Mouse (Mus musculus) kidney, adult 18-20 months (tissue): ENCODE results near the gene Zfyve28.

Experiments
- DNase-seq: peaks from one replicate; pipeline ENCODE4 v3.0.0; 2021

Zfyve28 gene

GRCm38 (mm10) chr5:34249132-34249531 lies 39.1 kb downstream of the Zfyve28 start:
- no peak for DNase-seq

- DNase-seq, result no peak
These were observed 41.8 kb downstream of the Zfyve28 start for GRCm38 (mm10) chr5:34246443-34246842.

GRCm38 (mm10) chr5:34243062-34243461 lies 45.2 kb downstream of the Zfyve28 start:
- DNase-seq, result no peak

- peak; percentile 11 for DNase-seq
These were observed 45.9 kb downstream of the Zfyve28 start for GRCm38 (mm10) chr5:34242224-34242963.

- no peak for DNase-seq
These were observed 49.8 kb downstream of the Zfyve28 start for GRCm38 (mm10) chr5:34238444-34238843.

GRCm38 (mm10) chr5:34235898-34236420 lies 52.3 kb downstream of the Zfyve28 start:
- peak; percentile 27 for DNase-seq

- DNase-seq, result no peak
These were observed 53.2 kb downstream of the Zfyve28 start for GRCm38 (mm10) chr5:34235056-34235455.

GRCm38 (mm10) chr5:34233221-34233515 lies 55.1 kb downstream of the Zfyve28 start:
- DNase-seq, result no peak

- no peak for DNase-seq
These were observed 55.6 kb downstream of the Zfyve28 start for GRCm38 (mm10) chr5:34232481-34233220.

GRCm38 (mm10) chr5:34231901-34232300 lies 56.3 kb downstream of the Zfyve28 start:
- DNase-seq, result no peak

- no peak for DNase-seq
These were observed 57.4 kb downstream of the Zfyve28 start for GRCm38 (mm10) chr5:34230599-34231485.

- no peak for DNase-seq
These were observed 58.7 kb downstream of the Zfyve28 start for GRCm38 (mm10) chr5:34229503-34229902.

GRCm38 (mm10) chr5:34225516-34225915 lies 62.7 kb downstream of the Zfyve28 start:
- no peak for DNase-seq

- DNase-seq, result no peak
These were observed 63.7 kb downstream of the Zfyve28 start for GRCm38 (mm10) chr5:34224515-34224914.

GRCm38 (mm10) chr5:34220001-34220400 lies 68.2 kb downstream of the Zfyve28 start:
- no peak for DNase-seq

- no peak for DNase-seq
These were observed 69.6 kb downstream of the Zfyve28 start for GRCm38 (mm10) chr5:34218672-34219071.

- DNase-seq, result no peak
These were observed 70.5 kb downstream of the Zfyve28 start for GRCm38 (mm10) chr5:34217756-34218155.

GRCm38 (mm10) chr5:34216025-34216424 lies 72.2 kb downstream of the Zfyve28 start:
- DNase-seq, result no peak

GRCm38 (mm10) chr5:34213659-34214058 lies 74.6 kb downstream of the Zfyve28 start:
- DNase-seq, result no peak

GRCm38 (mm10) chr5:34210279-34210678 lies 78.0 kb downstream of the Zfyve28 start:
- peak; percentile 69 for DNase-seq

GRCm38 (mm10) chr5:34207503-34207902 lies 80.7 kb downstream of the Zfyve28 start:
- DNase-seq, result no peak

GRCm38 (mm10) chr5:34205788-34206187 lies 82.5 kb downstream of the Zfyve28 start:
- DNase-seq, result no peak

GRCm38 (mm10) chr5:34204911-34205310 lies 83.3 kb downstream of the Zfyve28 start:
- no peak for DNase-seq
